Mouse (Mus musculus): ENCODE measurements around the gene Ephb4. TPM values are rescaled to one million over a fixed set of nuclear protein-coding genes. Genes with fewer than 3 reads are reported as not detected.

The Ephb4 gene
- total and polyA plus RNA-seq, 3 experiments = 35.2 to 53.9 (median 45.9) TPM

DNA sequence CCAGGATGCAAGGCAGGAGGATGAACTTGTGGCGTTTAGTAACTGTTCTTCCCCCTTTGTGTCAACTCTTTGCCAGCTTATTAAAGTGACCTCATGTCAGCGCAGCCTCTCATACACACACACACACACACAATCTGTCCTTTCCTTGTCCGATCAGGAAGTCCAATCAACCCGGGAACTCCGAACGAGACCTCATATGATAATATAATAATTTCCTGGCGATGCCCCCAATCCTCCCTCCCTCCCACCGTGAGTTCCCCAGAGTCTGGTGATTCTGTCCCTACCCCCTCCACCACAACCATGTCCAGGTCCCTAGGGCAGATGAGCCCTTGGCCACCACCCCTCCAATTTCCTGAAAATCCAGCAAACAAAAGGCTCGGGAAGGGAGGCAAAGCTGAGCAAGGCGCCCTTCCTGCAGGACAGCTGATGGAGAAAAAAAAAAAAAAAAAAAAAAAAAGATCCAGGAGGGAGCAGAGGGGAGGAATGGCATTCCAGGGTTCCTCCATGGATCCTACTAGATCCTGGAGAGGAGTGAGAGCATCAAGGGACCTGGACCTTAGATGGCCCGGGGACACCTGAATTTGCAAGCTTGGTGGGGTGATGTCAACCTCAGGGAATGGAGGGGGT is 11.1 kb upstream of the Ephb4 start:
- TF ChIP-seq EP300 (IDR thresholded peaks at IDR 0.05; ENCODE audit: insufficient read depth, low read depth, low read length) (peak; percentile 58), POLR2A (IDR thresholded peaks at IDR 0.05; ENCODE audit: insufficient read depth, low read depth, low read length) (0 out of 2 replicates have a peak, but pooled peaks have one; percentile 14), CTCF (IDR thresholded peaks at IDR 0.05) (no peak)
- Histone ChIP-seq H3K4me1 (ENCODE audit: control insufficient read depth, insufficient read depth, low read length) (peaks cover 7% of the 10 kb centered on the region), H3K27me3 (ENCODE audit: control insufficient read depth, insufficient read depth, low read length) (no peaks in the 10 kb centered on the region), H3K9ac (ENCODE audit: low read depth, low read length) (peak overlapping the region; percentile 59), H3K36me3 (ENCODE audit: control insufficient read depth, insufficient read depth, low read length) (no peaks in the 10 kb centered on the region), H3K79me2 (replicated peaks; ENCODE audit: control insufficient read depth, insufficient read depth, low read length) (no peaks in the 10 kb centered on the region), H3K27ac (peak overlapping the region; percentile 94), H3K4me3 (peak overlapping the region; percentile 49)
- peak; percentile 70 to 79 for DNase-seq
- WGBS = 4% methylated on average over 11 of the region's 11 CpGs
- intact Hi-C loops (cut with DNase I) = loop anchor here (1.0 to 5.0 kb wide), 5 partner anchors 10 to 444 kb away; partner anchors contain the start of genes Plod3, Pop7 and Znhit1

DNA sequence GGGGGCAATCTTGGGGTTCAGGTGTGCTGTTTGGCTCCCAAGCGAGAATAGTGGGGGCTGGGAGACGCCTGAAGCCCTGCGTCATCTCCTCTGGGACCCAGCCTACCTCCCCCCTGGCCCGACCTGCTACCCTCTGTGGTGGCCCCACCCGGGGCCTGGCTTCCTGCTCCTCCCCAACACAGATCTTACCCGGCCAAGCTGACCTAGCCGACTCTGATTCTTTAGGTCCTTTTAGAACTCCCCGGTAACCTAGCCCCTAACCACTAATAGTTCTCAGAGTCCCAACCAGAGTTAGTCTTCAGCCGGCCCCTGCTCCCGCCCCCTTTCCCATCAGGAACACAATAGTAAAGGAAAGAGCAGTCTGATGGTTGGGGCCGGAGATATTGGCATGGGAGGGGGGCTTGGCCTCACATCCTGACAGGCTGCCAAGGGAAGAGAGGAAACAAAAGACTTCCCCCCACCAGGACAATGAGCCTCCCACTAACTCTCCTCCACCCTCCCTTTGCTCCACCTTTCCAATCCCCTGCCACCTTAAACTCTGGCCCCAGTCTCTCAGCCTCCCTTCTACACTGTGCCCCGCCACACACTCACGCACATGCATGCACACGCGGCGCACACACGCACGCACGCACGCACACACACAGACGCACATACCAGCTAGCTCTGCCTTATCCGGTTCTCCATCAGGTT is 10.5 kb upstream of the Ephb4 start:
- H3K36me3 ChIP-seq (ENCODE audit: control insufficient read depth, insufficient read depth, low read length) = no peaks in the 10 kb centered on the region
- peak; percentile 74 to 84 for DNase-seq
- no peaks in the 10 kb centered on the region for H3K27me3 ChIP-seq (ENCODE audit: control insufficient read depth, insufficient read depth, low read length)
- intact Hi-C loops (cut with DNase I) = loop anchor here (1.0 to 5.0 kb wide), 5 partner anchors 9 to 443 kb away; partner anchors contain the start of genes Plod3, Pop7 and Znhit1
- H3K9ac ChIP-seq (ENCODE audit: low read depth, low read length) = peak overlapping the region; percentile 25
- peaks cover 7% of the 10 kb centered on the region for H3K4me1 ChIP-seq (ENCODE audit: control insufficient read depth, insufficient read depth, low read length)
- H3K79me2 ChIP-seq (replicated peaks; ENCODE audit: control insufficient read depth, insufficient read depth, low read length) = no peaks in the 10 kb centered on the region
- H3K4me3 ChIP-seq = peak overlapping the region; percentile 49; the same call in 1 of the 2 replicates
- WGBS = 19% methylated on average over 22 of the region's 22 CpGs
- TF ChIP-seq POLR2A (IDR thresholded peaks at IDR 0.05; ENCODE audit: insufficient read depth, low read depth, low read length) = peak; percentile 52
- no peak for TF ChIP-seq CTCF (IDR thresholded peaks at IDR 0.05)
- peak; percentile 86 for TF ChIP-seq EP300 (IDR thresholded peaks at IDR 0.05; ENCODE audit: insufficient read depth, low read depth, low read length)
- peak overlapping the region; percentile 94 for H3K27ac ChIP-seq

DNA sequence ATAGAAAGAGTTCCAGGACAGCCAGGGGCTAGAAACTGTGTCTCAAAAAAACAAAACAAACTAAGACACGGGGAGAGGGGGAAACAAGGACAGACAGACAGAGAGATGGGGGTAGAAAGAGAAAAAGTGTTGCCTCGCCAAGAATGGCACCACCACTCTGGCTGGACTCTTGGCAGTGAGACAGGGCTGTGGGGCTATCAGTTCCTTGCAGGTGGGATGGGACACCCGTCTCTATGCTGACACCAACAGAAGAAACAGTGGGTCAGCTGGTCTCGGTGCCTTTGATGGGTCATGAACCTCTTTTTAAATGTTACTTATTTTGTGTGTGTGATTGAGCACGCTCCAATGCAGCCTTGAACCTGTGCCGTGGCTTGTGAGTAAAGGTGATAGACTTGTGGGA is 9.7 kb upstream of the Ephb4 start:
- Histone ChIP-seq H3K4me1 (ENCODE audit: control insufficient read depth, insufficient read depth, low read length) (peaks cover 10% of the 10 kb centered on the region), H3K27ac (peak overlapping the region; percentile 94), H3K4me3 (no peak overlapping the region), H3K79me2 (replicated peaks; ENCODE audit: control insufficient read depth, insufficient read depth, low read length) (no peaks in the 10 kb centered on the region), H3K27me3 (ENCODE audit: control insufficient read depth, insufficient read depth, low read length) (no peaks in the 10 kb centered on the region), H3K36me3 (ENCODE audit: control insufficient read depth, insufficient read depth, low read length) (no peaks in the 10 kb centered on the region), H3K9ac (ENCODE audit: low read depth, low read length) (no peak overlapping the region)
- intact Hi-C loops (cut with DNase I) = loop anchor here (10.0 kb wide), 1 partner anchor 375 kb away; the partner anchor contains the start of gene Cldn15
- no peak for DNase-seq
- WGBS = 60% methylated on average over 6 of the region's 6 CpGs
- no peak for TF ChIP-seq POLR2A (IDR thresholded peaks at IDR 0.05; ENCODE audit: insufficient read depth, low read depth, low read length)
- TF ChIP-seq CTCF (IDR thresholded peaks at IDR 0.05) = no peak
- TF ChIP-seq EP300 (IDR thresholded peaks at IDR 0.05; ENCODE audit: insufficient read depth, low read depth, low read length) = no peak

DNA sequence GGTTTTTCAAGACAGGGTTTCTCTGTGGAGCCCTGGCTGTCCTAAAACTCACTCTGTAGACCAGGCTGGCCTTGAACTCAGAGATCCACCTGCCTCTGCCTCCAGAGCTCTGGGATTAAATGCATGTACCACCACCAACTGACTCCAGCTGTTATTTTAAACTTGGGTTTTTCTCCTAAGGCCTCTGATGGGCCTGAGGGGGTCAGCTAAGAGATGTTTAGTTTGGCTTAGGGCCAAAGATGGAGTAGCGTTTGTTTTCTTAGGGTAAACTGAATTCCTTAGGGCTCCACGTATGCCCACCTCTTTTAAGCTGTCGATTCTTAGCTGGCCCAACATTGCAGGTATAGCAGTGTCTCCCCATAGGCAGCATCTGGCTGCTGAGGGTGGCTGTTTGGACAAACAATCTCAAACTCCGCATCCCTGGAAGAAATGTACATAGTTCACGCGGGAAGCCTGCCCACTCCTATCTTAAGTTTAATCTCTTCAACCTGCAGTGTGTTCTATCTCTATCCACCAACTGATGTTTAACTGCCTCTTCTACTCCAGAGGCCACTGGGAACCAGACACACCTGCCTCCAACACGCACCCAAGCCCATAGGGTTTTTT is 7.4 kb upstream of the Ephb4 start:
- H3K27ac ChIP-seq = no peak overlapping the region
- intact Hi-C loops (cut with DNase I) = loop anchor here (10.0 kb wide), 1 partner anchor 378 kb away; the partner anchor contains the start of gene Cldn15
- H3K36me3 ChIP-seq (ENCODE audit: control insufficient read depth, insufficient read depth, low read length) = no peaks in the 10 kb centered on the region
- H3K9ac ChIP-seq (ENCODE audit: low read depth, low read length) = no peak overlapping the region
- no peak for DNase-seq
- H3K79me2 ChIP-seq (replicated peaks; ENCODE audit: control insufficient read depth, insufficient read depth, low read length) = no peaks in the 10 kb centered on the region
- TF ChIP-seq POLR2A (IDR thresholded peaks at IDR 0.05; ENCODE audit: insufficient read depth, low read depth, low read length) (no peak), EP300 (IDR thresholded peaks at IDR 0.05; ENCODE audit: insufficient read depth, low read depth, low read length) (no peak), CTCF (IDR thresholded peaks at IDR 0.05) (no peak)
- WGBS = 56% methylated on average over 7 of the region's 7 CpGs
- H3K4me1 ChIP-seq (ENCODE audit: control insufficient read depth, insufficient read depth, low read length) = peaks cover 12% of the 10 kb centered on the region
- H3K4me3 ChIP-seq = no peak overlapping the region
- no peaks in the 10 kb centered on the region for H3K27me3 ChIP-seq (ENCODE audit: control insufficient read depth, insufficient read depth, low read length)

DNA sequence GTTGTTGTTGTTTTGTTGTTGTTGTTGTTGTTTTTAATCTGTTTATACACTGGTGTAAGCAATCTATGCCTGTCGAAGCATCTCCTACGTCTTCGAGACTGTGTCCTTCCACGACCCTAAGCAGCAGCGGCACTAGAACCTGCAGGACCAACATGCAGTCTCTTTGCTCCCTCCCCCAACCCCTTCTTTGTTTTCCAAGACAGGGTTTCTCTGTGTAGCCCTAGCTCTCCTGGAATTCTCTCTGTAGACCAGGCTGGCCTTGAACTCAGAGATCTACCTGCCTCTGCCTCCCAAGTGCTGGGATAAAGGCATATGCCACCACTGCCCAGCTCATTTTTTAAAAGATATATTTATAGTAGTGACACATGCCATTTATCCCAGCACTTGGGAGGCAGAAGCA is 6.5 kb upstream of the Ephb4 start:
- intact Hi-C loops (cut with DNase I) = loop anchor here (10.0 kb wide), 1 partner anchor 379 kb away; the partner anchor contains the start of gene Cldn15
- TF ChIP-seq POLR2A (IDR thresholded peaks at IDR 0.05; ENCODE audit: insufficient read depth, low read depth, low read length) (no peak), EP300 (IDR thresholded peaks at IDR 0.05; ENCODE audit: insufficient read depth, low read depth, low read length) (no peak), CTCF (IDR thresholded peaks at IDR 0.05) (no peak)
- DNase-seq = no peak
- no peak overlapping the region for H3K4me3 ChIP-seq
- no peaks in the 10 kb centered on the region for H3K27me3 ChIP-seq (ENCODE audit: control insufficient read depth, insufficient read depth, low read length)
- no peaks in the 10 kb centered on the region for H3K79me2 ChIP-seq (replicated peaks; ENCODE audit: control insufficient read depth, insufficient read depth, low read length)
- H3K4me1 ChIP-seq (ENCODE audit: control insufficient read depth, insufficient read depth, low read length) = peaks cover 11% of the 10 kb centered on the region
- no peak overlapping the region for H3K27ac ChIP-seq
- H3K9ac ChIP-seq (ENCODE audit: low read depth, low read length) = no peak overlapping the region
- H3K36me3 ChIP-seq (ENCODE audit: control insufficient read depth, insufficient read depth, low read length) = no peaks in the 10 kb centered on the region
- 97% methylated on average over 5 of the region's 5 CpGs for WGBS
